Mouse (Mus musculus): ENCODE results near the gene Lamb1. TPM values are rescaled to one million over a fixed set of nuclear protein-coding genes. Genes with fewer than 3 reads are reported as not detected.

The Lamb1 gene
- polyA plus RNA-seq, 1 experiment: 0.01 TPM

DNA sequence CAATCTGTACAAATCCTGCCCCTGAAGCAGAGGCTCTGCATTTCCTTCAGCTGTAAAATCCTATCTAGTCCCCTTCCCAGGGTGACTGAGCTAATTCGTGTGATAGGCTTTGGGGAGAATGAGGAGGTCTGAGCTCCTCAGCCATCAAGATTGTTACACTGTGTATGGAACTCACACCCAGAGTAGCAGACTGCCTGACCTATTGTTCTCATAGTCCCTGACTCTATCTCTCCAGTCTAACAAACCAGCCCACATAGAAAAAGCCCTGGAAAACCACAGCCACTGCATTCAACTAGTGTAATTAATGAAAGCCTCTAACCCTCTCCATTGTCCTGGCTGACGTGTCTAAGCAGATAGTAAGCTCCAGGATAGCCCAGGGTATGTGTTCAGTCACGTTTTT is 18.4 kb upstream of the Lamb1 start:
- H3K36me3 ChIP-seq (ENCODE audit: control insufficient read depth): no peaks in the 10 kb centered on the region
- no peak overlapping the region for H3K4me3 ChIP-seq (replicated peaks)
- H3K27me3 ChIP-seq (ENCODE audit: control insufficient read depth): no peaks in the 10 kb centered on the region
- H3K4me1 ChIP-seq (ENCODE audit: control insufficient read depth): no peaks in the 10 kb centered on the region
- TF ChIP-seq TAL1 (IDR thresholded peaks at IDR 0.05; ENCODE audit: low read length) (no peak), GATA1 (IDR thresholded peaks at IDR 0.05; ENCODE audit: low read length) (no peak)
- no peaks in the 10 kb centered on the region for H3K9me3 ChIP-seq (ENCODE audit: control insufficient read depth, low read length)

DNA sequence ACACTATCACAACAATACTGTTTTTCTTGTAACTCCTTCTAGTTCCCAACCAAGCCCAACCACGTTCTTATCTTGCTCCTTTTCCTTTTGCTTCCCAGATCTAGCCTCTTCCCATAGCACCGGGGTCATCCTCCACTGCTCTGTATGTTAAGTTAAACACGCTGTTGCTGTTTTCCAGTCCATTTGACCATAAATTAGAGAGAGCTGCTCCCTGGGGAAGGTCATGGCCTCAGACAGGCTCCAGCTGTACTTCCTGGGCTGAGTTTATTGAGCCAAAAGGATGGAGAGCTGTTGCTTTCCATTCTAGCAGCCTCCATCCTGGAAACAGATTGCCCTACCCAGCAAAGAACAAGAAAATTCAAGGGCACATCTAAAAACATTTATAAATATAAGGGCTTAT is 16.9 kb upstream of the Lamb1 start:
- no peak for TF ChIP-seq GATA1 (IDR thresholded peaks at IDR 0.05; ENCODE audit: low read length)
- no peak for TF ChIP-seq TAL1 (IDR thresholded peaks at IDR 0.05; ENCODE audit: low read length)
- no peaks in the 10 kb centered on the region for H3K9me3 ChIP-seq (ENCODE audit: control insufficient read depth, low read length)
- H3K27me3 ChIP-seq (ENCODE audit: control insufficient read depth): no peaks in the 10 kb centered on the region
- H3K4me1 ChIP-seq (ENCODE audit: control insufficient read depth): no peaks in the 10 kb centered on the region
- H3K36me3 ChIP-seq (ENCODE audit: control insufficient read depth): no peaks in the 10 kb centered on the region
- H3K4me3 ChIP-seq (replicated peaks): no peak overlapping the region

DNA sequence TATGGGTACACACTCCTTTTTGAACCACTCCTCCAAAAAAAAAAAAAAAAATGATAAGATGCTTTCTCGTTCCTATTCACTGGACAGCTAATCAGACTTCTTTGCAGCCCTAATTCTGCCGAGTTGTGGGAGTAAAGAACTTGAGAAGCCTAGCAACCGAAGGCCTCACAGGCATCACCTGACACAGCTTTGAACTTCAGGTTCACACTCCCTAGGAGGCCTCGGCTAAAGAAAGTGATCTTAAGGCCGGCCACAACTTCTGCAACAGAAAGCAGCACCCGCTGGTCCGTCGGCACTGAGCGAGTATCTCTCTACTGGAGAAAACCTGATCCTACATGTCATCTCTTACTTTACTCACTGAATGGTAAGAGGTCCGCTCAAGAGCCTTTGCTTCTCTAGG is 16.4 kb upstream of the Lamb1 start:
- no peaks in the 10 kb centered on the region for H3K9me3 ChIP-seq (ENCODE audit: control insufficient read depth, low read length)
- TF ChIP-seq TAL1 (IDR thresholded peaks at IDR 0.05; ENCODE audit: low read length): no peak
- H3K36me3 ChIP-seq (ENCODE audit: control insufficient read depth): no peaks in the 10 kb centered on the region
- H3K27me3 ChIP-seq (ENCODE audit: control insufficient read depth): no peaks in the 10 kb centered on the region
- no peaks in the 10 kb centered on the region for H3K4me1 ChIP-seq (ENCODE audit: control insufficient read depth)
- H3K4me3 ChIP-seq (replicated peaks): no peak overlapping the region

DNA sequence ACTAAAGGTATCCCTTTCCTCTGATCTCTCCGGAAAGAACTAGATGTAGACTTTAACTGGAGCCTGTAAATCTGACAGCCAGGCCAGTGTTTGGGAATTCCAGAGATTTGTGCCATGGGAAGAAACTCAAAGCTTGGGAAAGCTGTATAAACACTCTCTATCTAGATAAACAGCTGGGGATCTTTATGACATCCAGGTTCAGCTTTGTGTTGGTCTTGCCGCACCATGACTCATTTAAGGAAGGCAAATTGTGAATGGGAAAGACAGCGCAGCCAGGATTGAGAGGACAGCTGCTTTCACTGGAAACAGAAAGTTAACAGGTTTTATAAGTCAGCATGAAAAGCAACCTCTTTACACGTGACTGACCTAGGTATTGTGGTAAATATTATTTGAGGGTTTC is 12.8 kb upstream of the Lamb1 start:
- H3K4me3 ChIP-seq (replicated peaks): no peak overlapping the region
- TF ChIP-seq GATA1 (IDR thresholded peaks at IDR 0.05; ENCODE audit: low read length) (no peak), TAL1 (IDR thresholded peaks at IDR 0.05; ENCODE audit: low read length) (no peak)
- H3K4me1 ChIP-seq (ENCODE audit: control insufficient read depth): no peaks in the 10 kb centered on the region
- no peaks in the 10 kb centered on the region for H3K9me3 ChIP-seq (ENCODE audit: control insufficient read depth, low read length)
- no peaks in the 10 kb centered on the region for H3K27me3 ChIP-seq (ENCODE audit: control insufficient read depth)
- H3K36me3 ChIP-seq (ENCODE audit: control insufficient read depth): no peaks in the 10 kb centered on the region

DNA sequence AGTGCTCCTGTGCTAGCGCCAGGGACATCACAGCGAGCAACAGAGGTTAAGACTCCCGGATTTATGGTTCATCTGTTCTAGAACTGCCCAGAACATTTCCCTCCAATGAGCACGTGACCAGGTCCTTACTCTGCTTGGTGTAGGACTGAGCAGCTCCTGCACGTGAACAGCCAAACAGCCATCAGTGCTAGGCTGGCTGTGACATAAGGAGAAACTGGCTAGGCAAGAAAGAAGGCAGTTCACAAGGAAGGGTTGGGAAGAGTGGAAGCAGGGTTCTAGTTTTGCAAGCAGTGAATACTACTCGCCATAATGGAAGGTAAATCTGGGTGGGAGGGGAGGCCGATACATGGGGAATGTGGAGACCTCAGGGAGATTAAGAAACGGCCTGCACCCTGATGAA is 10.1 kb upstream of the Lamb1 start:
- H3K4me3 ChIP-seq (replicated peaks): no peak overlapping the region
- H3K36me3 ChIP-seq (ENCODE audit: control insufficient read depth): no peaks in the 10 kb centered on the region
- TF ChIP-seq GATA1 (IDR thresholded peaks at IDR 0.05; ENCODE audit: low read length): no peak
- TF ChIP-seq TAL1 (IDR thresholded peaks at IDR 0.05; ENCODE audit: low read length): no peak

DNA sequence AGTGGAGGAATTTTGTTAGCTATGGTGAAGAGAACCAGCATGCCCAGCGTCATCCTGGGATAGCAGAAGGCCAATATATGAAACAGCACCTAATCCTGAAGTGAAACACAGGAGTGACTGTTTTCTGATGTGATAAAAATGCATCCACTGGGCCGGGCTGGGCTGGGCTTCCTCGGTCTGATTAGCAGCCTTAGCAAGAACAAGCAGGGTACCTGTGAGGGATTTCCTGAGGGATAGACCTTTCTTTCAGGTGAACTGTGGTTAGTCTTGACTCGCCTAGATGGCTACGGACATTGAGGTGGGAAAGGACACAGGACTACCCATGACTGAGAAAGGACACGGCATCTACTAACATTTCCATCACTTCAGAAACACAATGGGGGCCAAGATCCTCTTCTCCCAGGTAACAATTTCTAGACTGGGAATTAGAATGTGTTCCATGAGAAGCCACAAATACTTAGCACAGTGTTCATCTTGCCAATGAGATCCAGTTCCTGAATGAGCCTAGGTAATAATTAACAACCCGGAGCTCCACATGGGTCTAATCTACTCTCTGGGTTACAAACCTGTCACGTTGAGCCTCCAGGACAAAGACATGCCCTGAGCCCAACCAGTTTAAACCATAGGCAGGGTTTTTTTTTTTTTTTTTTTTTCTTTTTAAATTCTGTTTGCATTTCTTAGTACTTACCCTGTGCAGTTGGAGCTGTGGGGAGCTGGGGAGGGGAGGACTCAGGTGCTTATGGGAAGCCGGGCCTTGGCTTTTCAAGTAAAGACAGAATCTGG is 8.7 kb upstream of the Lamb1 start:
- no peaks in the 10 kb centered on the region for H3K9me3 ChIP-seq (ENCODE audit: control insufficient read depth, low read length)
- no peaks in the 10 kb centered on the region for H3K27me3 ChIP-seq (ENCODE audit: control insufficient read depth)
- H3K36me3 ChIP-seq (ENCODE audit: control insufficient read depth): no peaks in the 10 kb centered on the region
- TF ChIP-seq GATA1 (IDR thresholded peaks at IDR 0.05; ENCODE audit: low read length): no peak
- H3K4me1 ChIP-seq (ENCODE audit: control insufficient read depth): no peaks in the 10 kb centered on the region
- H3K4me3 ChIP-seq (replicated peaks): no peak overlapping the region

More for the DNA sequence above, 10.1 kb upstream of the Lamb1 start:
- no peaks in the 10 kb centered on the region for H3K4me1 ChIP-seq (ENCODE audit: control insufficient read depth)
- H3K9me3 ChIP-seq (ENCODE audit: control insufficient read depth, low read length): no peaks in the 10 kb centered on the region
- H3K27me3 ChIP-seq (ENCODE audit: control insufficient read depth): no peaks in the 10 kb centered on the region

DNA sequence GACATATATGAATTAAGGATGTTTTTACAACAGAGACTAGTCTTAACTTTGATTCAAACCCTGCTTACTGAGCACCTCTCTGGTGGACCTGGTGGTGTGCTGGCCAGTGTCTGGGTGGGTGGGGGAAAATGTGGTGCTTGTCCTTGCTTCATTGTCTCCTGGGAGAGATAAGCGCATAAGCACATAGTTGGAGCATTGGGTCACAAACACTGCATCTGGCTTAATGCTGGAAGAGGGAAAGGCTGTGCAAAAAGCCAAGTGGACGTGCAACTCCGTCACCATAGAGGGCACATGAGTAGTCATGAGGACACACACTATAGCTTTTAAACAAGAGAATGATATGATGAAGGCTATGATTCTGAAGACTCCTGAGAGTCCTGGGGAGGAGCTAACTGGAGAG is 3.2 kb upstream of the Lamb1 start:
- no peak for TF ChIP-seq GATA1 (IDR thresholded peaks at IDR 0.05; ENCODE audit: low read length)
- Histone ChIP-seq H3K4me1 (ENCODE audit: control insufficient read depth) (no peaks in the 10 kb centered on the region), H3K4me3 (replicated peaks) (no peak overlapping the region)

DNA sequence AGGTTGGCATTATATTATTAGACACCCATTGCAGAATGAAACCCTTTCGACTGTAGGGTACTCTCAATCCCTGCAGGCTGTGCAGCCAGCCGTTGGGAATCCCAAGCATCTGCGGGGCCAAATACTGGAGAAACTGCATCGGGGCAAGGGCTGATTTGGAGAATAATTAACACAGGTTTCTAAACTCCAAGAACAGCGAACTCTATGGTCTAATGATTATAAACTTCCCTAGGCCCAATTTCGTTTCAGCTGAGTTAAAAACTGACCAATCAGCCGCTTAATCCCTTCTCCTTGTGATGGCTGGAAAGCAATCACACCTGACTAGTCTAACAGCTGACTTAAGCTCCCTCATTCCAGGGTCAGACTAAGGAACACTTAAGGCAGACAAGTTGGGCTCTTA is 1.1 kb upstream of the Lamb1 start:
- TF ChIP-seq GATA1 (IDR thresholded peaks at IDR 0.05; ENCODE audit: low read length) (no peak), TAL1 (IDR thresholded peaks at IDR 0.05; ENCODE audit: low read length) (no peak)
- Histone ChIP-seq H3K9me3 (ENCODE audit: control insufficient read depth, low read length) (no peaks in the 10 kb centered on the region), H3K36me3 (ENCODE audit: control insufficient read depth) (no peaks in the 10 kb centered on the region), H3K27me3 (ENCODE audit: control insufficient read depth) (peaks cover 33% of the 10 kb centered on the region), H3K4me1 (ENCODE audit: control insufficient read depth) (no peaks in the 10 kb centered on the region), H3K4me3 (replicated peaks) (no peak overlapping the region)

More for the DNA sequence above, 3.2 kb upstream of the Lamb1 start:
- H3K36me3 ChIP-seq (ENCODE audit: control insufficient read depth): no peaks in the 10 kb centered on the region
- peaks cover 28% of the 10 kb centered on the region for H3K27me3 ChIP-seq (ENCODE audit: control insufficient read depth)
- H3K9me3 ChIP-seq (ENCODE audit: control insufficient read depth, low read length): no peaks in the 10 kb centered on the region

DNA sequence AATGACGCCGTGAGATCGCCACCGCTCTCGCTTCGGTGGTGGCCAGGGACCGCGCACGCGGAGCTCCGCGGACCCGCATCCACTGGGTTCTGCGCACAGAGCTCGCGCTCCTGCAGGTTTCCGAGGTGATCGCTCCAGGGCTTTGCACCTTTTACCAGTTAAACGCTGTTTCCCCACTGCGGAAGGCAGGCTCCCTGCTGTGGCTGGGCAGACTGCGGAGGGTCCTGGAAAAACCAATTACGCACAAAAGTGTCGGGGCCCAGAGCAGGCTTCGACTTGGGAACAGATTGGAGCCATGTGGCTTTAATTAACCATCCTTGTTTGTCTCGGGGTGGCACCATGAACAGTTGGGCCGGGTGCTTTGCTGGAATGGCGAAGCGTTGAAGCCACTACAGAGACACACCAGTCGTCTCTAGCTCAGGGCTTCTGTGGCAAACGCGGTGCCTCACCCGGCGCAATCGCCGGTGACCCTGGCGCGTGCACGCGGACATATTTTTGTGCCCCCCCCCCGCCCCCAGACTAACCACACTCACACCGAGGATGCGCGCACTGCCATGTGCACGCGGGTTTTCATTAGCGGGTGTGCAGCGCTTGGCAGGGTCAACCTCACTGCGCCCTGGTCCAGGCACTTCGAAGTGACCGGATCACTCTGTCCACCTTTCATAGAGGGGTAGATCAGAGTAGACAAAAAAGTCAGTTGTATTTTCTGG is 843 bp downstream of the Lamb1 start:
- Histone ChIP-seq H3K27me3 (ENCODE audit: control insufficient read depth) (peaks cover 33% of the 10 kb centered on the region), H3K4me3 (replicated peaks) (peak overlapping the region; percentile 26), H3K36me3 (ENCODE audit: control insufficient read depth) (no peaks in the 10 kb centered on the region), H3K4me1 (ENCODE audit: control insufficient read depth) (no peaks in the 10 kb centered on the region), H3K9me3 (ENCODE audit: control insufficient read depth, low read length) (no peaks in the 10 kb centered on the region)
- TF ChIP-seq GATA1 (IDR thresholded peaks at IDR 0.05; ENCODE audit: low read length) (no peak), TAL1 (IDR thresholded peaks at IDR 0.05; ENCODE audit: low read length) (no peak)

Data from erythroblast, embryonic 14.5 days (primary cell).